Mouse (Mus musculus) thymus, adult 2 months (tissue): ENCODE measurements around the gene Clec1a.

ENCODE experiments used
- CTCF ChIP-seq: fragments of 200-500 bp; IDR thresholded peaks from 2 replicates; pipeline ENCODE4 v1.5.1; 2012; ENCODE audit warnings: mild to moderate bottlenecking, control low read depth, low read length, moderate library complexity, borderline replicate concordance; ENCODE audit not compliant: control insufficient read depth, poor library complexity, insufficient read depth; ENCODE audit errors: extremely low read depth
- POLR2A ChIP-seq: fragments of 200-500 bp; IDR thresholded peaks from 2 replicates; pipeline ENCODE4 v1.6.1; 2012; ENCODE audit warnings: mild to moderate bottlenecking, low read length, control low read depth, moderate library complexity; ENCODE audit not compliant: control insufficient read depth, poor library complexity, insufficient read depth; ENCODE audit errors: extremely low read depth

GRCm38 (mm10) chr6:129393732-129394131 lies 58.1 kb downstream of the Clec1a start:
- TF ChIP-seq POLR2A (no peak), CTCF (no peak)
